Mouse (Mus musculus) granulocyte monocyte progenitor cell, adult 5-6 weeks (primary cell): ENCODE results near the gene Pex11g. TPM values are rescaled to one million over a fixed set of nuclear protein-coding genes. Genes with fewer than 3 reads are reported as not detected.

ENCODE experiments used
- ATAC-seq: replicated peaks from 2 replicates; pipeline ENCODE4 v1.8.0; 2016; ENCODE audit warnings: mild to moderate bottlenecking, moderate TSS enrichment, inconsistent platforms; ENCODE audit not compliant: poor library complexity, severe bottlenecking
- total RNA-seq, 2 experiments: library from RNA; stranded (forward) in 1 of 2; stranded (reverse) in 1 of 2; fragments of 200-712, 200-1000 nt in 1 of 2; fragments of >200 nt in 1 of 2; fragmentation: Nextera tagmentation in 1 of 2; gene quantifications; 2 replicates each; pipeline ENCODE4 v1.2.3; 2014 to 2017

Gene Pex11g
- total RNA-seq, 2 experiments from 2014 or later, result 2.3 to 3.4 TPM

DNA sequence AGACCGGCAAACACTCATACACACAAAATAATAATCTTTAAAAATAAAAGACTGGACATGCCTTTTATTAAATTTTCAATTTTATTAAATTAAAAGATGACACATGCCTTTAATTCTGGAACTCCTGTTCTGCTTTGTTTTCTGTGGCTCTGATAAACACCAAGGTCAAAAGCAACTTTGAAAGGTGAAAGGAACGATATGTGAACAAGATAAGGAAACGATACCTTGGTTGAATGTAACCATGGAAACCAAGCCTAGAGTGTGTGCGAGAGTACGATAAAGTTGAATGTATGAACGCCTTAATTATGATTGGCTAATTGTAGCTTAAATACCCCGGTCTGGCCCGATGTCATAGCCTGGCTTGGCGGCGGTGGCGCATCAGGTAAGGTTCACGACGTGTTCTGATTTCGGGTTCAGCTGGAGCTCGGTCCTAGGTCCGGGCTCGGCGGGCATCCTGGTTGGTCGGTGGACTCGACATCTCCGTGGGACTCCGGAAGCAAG lies 14.8 kb upstream of the Pex11g start:
- no peak for ATAC-seq

DNA sequence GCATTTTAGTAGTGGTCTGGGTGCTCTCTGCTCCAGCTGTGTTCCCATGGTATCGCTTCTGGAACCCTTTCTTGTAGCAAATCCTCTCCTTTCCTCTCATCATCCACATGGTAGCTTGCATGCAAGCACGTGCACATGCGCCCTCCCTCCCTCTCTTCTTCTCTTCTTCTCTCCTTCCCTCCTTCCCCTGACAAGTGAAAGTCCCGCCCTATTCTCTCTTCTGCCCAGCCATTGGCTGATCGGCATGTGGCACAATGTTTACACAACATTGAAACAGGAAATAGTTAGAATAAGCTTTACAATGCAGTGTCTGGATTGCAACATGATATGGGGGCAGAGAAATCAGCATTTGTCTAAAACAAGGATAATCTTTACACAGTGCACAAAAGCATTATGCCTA lies 14.1 kb upstream of the Pex11g start:
- ATAC-seq, result peak; percentile 94

DNA sequence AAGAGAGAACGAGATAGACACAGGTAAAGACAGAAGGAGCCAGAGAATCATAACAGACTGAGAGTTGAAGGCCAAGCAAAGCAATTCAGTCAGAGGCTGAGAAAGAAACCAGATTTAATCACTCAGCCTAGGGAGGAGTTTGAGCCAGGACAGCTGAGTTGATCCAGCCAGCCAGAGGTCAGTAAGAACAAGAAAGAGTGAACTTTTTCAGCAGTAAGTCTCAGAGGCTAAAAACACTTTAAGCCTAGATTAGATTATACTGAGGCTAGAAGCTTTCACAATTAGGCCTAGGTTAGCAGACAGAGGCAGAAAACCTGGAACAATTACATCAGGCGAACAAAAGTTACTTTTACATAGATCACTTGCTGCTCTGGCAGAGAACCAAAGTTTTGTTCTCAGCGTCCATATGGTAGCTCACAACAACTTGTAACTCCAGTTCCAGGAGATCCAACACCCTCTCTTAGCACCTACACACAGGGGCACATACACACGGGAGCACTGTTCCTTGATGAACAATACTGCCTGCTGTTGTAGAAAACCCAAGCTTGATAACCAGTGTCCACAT lies 12.8 kb upstream of the Pex11g start:
- ATAC-seq, result no peak

DNA sequence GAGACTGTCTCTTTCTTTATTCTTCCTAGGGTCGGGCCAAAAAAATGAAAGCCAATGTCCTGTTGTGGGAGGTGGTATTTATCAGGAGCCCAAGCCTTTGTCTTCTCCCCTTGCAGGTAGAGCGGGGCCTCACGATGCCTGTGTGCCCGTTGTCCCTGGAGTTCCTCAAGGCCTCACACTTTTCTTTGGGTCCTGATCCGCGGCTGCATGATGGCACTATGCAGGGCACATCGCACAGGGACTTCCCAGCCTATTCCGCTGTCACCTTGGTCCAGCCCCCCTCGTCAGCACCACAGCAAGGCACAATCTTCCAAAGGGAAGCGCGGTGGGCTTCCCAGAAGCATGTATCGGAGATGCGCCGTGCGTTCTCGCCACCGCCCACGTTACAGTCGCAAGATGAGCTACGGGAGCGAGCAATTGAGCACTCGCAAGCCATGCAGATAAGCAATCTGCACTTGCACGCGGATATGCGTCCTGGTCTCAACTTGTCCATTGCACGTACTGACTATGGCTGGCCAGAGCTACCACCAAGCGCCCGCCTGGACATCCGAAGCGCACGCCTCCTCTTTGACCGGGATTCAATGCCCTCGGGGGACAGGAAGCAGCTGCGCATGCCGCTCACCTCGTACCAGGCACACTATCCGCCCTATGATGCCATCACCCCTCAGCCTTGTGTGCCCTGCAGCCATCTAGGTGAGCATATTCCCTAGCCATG lies 8.4 kb upstream of the Pex11g start:
- ATAC-seq, result peak; percentile 53

DNA sequence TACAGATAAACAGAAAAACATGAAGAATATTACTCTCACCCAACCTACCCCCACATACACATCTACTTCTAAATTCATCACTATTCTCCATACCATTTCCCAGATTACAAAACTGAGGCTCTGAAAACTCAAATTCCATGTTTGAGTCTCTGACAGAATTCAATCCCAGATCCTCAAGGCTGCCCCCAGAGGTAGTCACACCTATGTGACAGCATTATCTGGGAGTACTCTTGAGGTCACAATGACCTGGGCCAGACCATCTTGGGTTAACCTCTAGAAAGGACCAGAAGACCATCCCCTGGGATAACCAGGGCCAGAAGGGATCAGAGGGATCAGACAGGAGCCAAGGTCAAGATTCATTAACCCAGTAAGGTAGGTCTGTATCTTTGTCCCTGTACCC lies 3.1 kb upstream of the Pex11g start, which contains the start of gene Tex45:
Tex45 (plus strand) TSS at position 301 of the 400 bp plus-strand sequence.
- no peak for ATAC-seq

DNA sequence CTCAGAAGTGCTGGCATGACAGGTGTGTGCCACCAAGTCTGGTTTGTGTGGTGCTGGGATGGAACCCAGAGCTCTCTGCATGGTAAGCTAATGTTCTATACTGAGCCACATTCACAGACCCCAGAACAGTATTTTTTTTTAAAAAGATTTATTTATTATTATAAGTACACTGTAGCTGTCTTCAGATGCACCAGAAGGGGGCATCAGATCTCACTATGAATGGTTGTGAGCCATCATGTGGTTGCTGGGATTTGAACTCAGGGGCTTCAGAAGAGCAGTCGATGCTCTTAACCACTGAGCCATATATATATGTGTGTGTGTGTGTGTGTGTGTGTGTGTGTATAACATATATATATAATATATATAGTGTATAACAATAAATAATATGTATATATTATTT lies 1.4 kb upstream of the Pex11g start:
- ATAC-seq, result no peak

DNA sequence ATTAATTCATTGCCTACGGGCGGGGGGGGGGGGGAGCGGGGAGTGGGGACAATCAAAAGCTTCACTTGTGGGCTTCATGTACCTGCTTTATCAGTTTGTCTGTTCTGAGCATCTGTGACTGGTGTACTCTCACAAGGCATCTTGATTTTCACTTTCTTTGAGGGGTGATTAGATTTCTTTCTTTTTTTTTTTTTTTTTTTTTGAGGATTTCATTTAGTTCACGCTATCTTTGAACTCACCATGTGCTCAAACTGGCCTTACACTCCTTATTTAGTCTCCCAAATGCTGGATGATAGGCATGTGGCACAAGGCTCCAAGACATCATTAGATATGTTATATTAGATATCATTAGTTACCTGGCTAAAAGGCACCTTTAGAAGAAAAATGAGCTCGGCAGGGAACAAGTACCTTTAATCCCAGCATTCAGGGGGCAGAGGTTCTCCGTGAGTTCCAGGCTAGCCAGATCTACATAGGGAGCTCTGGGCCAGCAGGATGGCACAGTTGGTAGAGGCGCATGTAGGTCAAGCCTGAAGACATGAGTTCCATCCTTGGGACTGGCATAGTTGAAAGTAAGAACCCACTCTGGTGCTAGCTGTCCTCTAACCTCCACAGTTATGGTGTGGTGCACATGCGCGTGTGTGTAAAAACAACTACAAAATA lies 536 bp upstream of the Pex11g start:
- ATAC-seq, result no peak

DNA sequence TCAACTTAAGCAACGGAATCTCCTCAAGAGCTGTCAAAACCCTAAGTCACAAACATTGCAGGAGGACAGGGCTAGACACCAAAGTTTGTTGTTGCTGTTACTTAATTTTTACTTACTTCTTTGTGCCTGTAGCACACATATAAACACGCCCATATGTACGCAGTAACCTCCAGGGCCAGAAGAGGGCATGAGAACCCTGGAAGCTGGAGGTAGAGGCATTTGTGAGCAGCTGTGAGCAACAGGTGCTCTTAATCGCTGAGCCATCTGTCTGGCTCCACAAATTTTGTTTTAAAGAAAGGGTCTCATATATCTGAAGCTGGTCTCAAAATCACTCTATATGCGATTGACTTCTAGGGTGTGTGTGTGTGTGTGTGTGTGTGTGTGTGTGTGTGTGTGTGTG lies 3.2 kb downstream of the Pex11g start:
- ATAC-seq, result peak; percentile 28

DNA sequence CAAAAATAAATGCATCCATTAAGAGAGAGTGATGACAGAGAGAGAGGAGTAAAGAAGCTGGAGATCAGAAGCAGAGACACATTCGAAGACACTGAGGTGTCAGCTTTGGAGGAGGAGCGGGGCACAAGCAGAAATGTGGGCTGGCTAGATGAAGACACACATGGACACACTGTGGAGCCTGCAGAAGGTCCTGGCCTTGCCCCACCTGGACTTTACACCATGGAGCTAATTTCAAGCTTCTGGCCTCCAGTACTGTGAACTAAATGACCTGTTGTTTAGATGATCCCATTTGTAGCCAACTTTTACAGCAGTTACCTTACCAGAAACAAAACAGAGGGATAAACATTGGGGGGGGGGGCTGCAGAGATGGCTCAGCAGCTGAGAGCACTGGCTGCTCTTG lies 4.2 kb downstream of the Pex11g start:
- ATAC-seq, result no peak

DNA sequence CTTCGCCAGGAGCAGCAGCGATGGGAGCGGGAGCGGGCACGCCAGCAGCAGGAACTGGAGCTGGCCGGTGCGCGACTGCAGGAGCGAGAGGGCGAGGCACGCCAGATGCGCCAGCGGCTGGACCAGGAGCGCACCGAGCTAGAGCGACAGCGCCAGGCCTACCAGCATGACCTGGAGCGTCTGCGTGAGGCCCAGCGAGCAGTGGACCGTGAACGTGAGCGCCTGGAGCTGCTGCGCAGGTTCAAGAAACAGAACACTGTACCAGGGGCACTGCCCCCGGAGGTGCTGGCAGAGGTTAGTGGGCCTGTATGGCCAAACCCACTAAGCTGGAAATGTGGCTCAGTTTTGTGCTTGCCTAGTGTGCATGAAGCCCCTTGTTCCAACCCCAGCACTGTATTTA lies 15.5 kb downstream of the Pex11g start:
- ATAC-seq, result no peak

DNA sequence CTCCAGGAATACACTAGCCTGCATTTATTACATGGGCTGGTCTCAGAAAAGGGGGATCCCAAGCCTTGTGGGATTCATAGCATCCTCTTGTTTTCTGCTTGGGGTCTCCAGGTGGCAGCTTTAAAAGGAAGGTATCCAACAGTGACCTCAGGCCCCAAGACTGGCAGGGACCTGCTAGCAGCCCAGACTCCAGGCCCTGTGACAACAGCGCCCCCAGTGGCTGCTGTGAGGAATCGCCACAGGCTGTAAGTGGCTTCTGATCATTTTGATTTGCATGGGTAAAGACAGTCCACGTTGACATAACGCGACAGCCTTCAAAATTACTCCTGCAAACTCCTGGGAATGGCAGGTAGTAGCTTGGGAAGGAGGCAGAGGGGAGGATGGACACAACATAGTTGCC lies 16.8 kb downstream of the Pex11g start:
- peak; percentile 65 for ATAC-seq

DNA sequence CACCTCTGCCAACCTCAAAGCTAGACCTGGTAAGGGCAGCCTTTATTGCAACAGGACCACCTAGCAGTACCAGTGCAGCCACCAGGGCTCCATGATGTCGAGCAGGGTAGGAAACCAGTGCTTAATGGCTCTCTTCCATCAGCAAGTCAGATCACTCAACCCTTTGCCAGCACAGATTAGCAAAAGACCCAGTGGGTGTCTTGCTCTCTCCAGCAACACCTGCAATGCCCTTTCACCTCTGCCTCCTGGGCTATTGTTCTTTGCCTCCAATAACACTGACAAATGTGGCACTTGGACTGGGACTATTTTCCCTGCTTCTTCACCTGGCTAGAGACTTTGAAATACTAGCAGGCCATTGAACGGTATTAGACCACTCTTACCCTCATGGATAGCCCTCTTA lies 18.3 kb downstream of the Pex11g start:
- ATAC-seq, result no peak

DNA sequence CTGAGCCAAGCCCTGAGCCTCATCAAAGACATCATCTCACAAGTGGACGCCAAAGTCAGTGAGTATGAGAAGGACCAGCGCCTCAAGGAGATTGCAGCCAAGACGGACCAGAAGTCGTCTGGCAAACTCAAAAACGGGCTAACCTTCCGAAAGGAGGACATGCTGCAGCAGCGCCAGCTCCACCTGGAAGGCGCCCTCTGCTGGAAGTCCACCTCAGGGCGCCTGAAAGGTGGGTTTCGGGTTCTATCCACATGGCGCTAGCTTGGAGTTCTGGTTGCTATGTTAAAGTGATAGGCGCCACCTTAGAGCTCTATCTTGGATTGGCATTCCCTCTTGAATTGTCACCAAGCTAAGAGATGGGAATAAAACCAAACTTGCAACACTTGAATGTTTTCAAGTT lies 28.0 kb downstream of the Pex11g start:
- peak; percentile 36; the same call in 1 of the 2 replicates for ATAC-seq

DNA sequence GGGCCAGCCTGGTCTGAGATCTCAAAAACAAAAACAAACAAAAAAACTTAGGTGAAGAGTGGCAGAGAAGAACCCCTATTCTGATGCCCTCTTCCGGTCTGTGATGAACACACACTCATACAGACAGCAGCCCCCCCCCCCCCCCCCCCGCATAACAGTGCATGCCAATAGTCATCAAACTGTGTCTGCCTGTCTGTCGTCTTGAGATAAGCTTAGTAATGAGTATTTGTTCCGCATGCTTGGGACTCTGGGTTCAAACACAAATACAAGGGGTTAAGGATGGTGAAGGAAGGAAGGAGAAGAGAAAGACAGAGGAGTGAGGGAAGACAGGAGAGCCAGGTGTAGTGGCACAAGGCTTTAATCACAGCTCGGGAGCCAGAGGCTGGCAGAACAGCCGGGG lies 31.0 kb downstream of the Pex11g start:
- no peak for ATAC-seq

DNA sequence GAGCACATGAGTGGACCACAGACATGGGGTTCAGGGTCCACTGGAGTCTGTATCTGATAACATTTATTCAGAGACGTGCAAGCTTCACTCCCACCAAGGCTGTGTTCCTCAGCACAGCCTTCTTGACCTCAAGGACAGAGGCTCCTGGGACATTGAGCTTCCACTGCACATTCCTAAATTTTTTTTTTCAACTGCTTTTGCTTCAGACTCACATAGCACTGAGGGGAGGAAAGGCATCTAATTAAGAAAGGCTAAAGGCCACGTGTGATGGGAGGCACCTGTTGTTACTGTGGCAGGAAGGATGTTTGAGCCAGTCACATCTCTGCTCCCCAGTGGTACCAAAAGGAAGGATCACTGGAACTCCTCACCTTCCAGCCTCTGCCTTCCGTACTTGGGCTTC lies 36.4 kb downstream of the Pex11g start:
- no peak for ATAC-seq

DNA sequence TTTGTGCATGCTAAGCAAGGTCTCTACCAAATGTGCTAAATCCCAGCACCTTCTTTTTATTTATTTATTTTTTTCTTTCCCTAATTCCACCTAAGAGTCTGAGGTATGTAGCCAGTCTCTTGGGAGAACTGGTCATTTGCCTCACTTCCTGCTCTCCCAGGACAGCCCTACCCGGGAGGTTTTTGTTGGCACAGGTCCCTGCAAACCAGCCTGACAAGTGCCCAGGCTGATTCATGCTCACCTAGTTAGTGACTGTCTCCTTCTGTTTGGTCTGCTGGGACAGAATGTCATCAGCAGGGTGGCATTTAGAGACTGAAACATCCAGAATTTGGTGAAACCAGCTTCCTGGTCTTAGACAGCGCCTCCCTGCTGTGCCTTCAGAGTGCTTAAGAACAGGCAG lies 37.5 kb downstream of the Pex11g start:
- ATAC-seq, result no peak

DNA sequence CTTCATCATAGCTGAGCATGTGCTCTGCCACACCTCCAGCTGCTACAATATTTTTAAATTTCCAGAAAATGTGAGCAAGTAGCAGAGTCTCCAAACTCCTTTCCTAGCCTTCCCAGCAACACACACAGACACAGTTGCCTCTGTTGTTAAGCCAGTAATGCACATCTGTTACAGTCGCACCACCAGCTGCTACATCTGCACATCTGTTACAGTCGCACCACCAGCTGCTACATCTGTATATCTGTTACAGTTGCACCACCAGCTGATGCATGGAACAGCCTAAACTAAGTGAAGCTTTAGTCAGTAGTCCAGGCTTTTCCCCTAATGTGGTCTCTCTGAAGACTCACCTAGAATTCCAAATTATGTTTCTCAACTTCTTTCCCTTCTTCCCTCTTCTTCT lies 39.1 kb downstream of the Pex11g start:
- no peak for ATAC-seq

DNA sequence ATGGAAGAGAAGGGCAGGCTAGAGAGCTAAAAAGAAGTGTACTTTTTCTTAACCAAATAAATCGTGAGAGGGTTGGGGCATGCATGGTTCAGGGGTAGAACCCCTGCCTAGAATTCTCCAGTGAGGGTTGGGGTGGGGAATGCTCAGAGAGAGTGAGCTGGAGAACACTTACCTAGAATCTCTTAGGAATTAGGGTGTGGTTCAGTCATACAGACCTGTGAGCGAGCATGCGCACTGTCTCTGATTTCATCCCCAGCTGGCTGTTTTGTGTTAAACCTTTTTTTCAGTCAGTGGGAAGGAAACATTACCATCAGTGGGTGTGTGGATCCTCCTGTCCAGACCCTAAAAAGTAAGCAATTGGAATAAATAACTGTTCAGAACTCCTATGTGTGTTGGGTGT lies 41.3 kb downstream of the Pex11g start:
- ATAC-seq, result no peak

DNA sequence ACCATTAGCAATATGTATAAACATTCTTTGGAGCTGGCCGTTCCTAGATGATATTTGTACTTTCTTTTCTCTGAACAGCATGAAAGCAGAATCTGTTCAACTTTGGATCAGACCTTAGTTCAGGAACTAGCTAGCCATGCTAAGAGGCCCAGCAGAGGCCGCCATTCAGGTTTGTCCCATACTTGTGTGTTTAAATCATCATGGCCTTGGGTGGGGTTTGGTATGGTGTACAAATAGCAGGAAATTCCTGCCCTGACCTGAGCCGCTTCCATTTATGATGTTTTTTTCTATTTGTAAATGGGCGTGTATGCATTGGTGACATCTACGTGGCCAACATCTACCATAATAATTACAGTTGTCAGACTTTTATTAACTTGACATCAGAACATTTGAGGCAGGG lies 42.3 kb downstream of the Pex11g start:
- no peak for ATAC-seq

DNA sequence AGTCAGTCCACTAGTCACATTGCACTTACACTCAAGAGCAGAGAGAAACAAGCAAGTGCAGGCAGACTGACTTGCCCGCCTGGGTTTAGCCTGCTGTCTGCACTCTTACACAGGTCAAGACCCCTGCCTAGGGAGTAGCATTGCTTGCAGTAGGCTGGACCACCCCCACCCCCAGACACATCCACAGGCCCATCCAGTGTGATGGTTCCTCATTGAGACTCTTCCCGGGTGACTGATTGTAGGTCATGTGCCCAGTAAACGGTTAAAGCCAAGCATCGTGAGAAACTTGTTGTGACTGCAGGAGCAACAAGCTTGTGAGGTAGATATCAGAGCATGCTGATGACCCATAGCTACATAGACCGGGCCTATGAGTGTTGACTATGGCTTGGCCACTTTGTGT lies 46.0 kb downstream of the Pex11g start:
- no peak for ATAC-seq

DNA sequence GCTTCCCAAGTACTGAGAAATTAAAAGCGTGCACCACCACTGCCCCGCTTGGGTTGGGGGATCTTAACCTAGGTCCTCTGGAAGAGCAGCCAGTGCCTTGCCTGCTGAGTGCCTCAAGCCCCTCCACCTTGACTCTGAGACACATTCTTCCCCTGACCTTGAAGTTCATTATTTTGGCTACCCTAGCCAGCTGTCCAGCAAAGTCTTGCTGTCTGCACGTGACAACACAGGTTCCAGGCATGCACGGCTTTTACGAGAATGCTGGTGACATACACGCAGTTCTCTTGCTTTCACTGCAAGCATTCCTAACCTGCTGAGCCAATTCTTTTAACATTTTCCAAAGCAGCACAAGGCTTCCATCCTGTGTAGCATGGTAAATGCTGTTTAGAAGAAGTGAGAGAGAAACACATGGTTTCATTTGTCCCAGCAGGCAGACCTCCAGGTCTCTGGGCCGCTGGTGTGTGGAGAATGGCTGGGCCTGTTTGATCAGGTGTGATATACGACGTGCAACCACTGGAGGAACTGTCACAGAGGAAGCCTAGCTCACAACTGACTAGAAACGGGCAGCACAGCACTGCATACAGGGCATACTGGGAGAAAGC lies 47.3 kb downstream of the Pex11g start:
- no peak for ATAC-seq
